Mouse (Mus musculus) embryonic facial prominence, embryonic 15.5 days (tissue): ENCODE results near the gene Lsmem1. TPM values are rescaled to one million over a fixed set of nuclear protein-coding genes. Genes with fewer than 3 reads are reported as not detected.

Experiments
- ATAC-seq: fragments of 200-750 bp; cut with Nextera tagmentation; 2 replicates; pipeline ENCODE4 v1.8.0; 2017; ENCODE audit warnings: low read depth, moderate TSS enrichment; ENCODE audit not compliant: insufficient number of reproducible peaks, low FRiP score, low TSS enrichment
- H3K27ac ChIP-seq: fragments of 300-500 bp; sonication (generic); replicated peaks from 2 replicates; pipeline ENCODE4 v1.5.1; 2015; ENCODE audit warnings: mild to moderate bottlenecking, inconsistent platforms
- H3K27me3 ChIP-seq: fragments of 300-500 bp; sonication (generic); 2 replicates; pipeline ENCODE4 v1.6.1; 2015; ENCODE audit warnings: inconsistent platforms
- H3K36me3 ChIP-seq: fragments of 300-500 bp; sonication (generic); 2 replicates; pipeline ENCODE4 v1.6.1; 2015; ENCODE audit warnings: mild to moderate bottlenecking, inconsistent platforms
- H3K4me1 ChIP-seq: fragments of 300-500 bp; sonication (generic); 2 replicates; pipeline ENCODE4 v1.6.1; 2015; ENCODE audit warnings: inconsistent platforms
- H3K4me2 ChIP-seq: fragments of 300-500 bp; sonication (generic); replicated peaks from 2 replicates; pipeline ENCODE4 v1.6.1; 2015; ENCODE audit warnings: mild to moderate bottlenecking, inconsistent platforms
- H3K4me3 ChIP-seq: fragments of 300-500 bp; sonication (generic); replicated peaks from 2 replicates; pipeline ENCODE4 v1.5.1; 2015; ENCODE audit warnings: mild to moderate bottlenecking, inconsistent platforms
- H3K9ac ChIP-seq: fragments of 300-500 bp; sonication (generic); 2 replicates; pipeline ENCODE4 v1.6.1; 2015; ENCODE audit warnings: inconsistent platforms
- H3K9me3 ChIP-seq: fragments of 300-500 bp; sonication (generic); replicated peaks from 2 replicates; pipeline ENCODE4 v1.6.1; 2016; ENCODE audit warnings: inconsistent platforms
- WGBS: fragments of 180-500 bp; shearing (Covaris S2); methylation state at CpG from one replicate; pipeline ENCODE4 v1.1.7; 2015; 5-methylcytosine and 5-hydroxymethylcytosine counted together
- polyA plus RNA-seq: library from polyadenylated mRNA; unstranded; fragments of >200 nt; fragmentation: Nextera tagmentation; extraction: Ambion mirVana; gene quantifications from 2 replicates; pipeline ENCODE4 v1.2.1, GENCODE M21; 2015

The Lsmem1 gene
- polyA plus RNA-seq, 1 experiment from 2014 or later: 1.4 TPM

- no peak overlapping the region for H3K9ac ChIP-seq
- peaks cover 21% of the 10 kb centered on the region for H3K4me1 ChIP-seq
- no peaks in the 10 kb centered on the region for H3K27me3 ChIP-seq
- no peaks in the 10 kb centered on the region for H3K36me3 ChIP-seq
- no peak overlapping the region for H3K4me3 ChIP-seq
- ATAC-seq: no peak
- 92% methylated on average over 9 of the region's 9 CpGs for WGBS
- no peak overlapping the region for H3K4me2 ChIP-seq
- no peaks in the 10 kb centered on the region for H3K9me3 ChIP-seq
- no peak overlapping the region for H3K27ac ChIP-seq
Measured at GRCm38 (mm10) chr12:40224171-40224880, 25.0 kb upstream of the Lsmem1 start.

- H3K4me3 ChIP-seq: peak overlapping the region; percentile 85
- H3K9me3 ChIP-seq: no peaks in the 10 kb centered on the region
- 0 out of 2 replicates have a peak overlapping the region, but pooled peaks have one; percentile 37 for H3K9ac ChIP-seq
- H3K27me3 ChIP-seq: no peaks in the 10 kb centered on the region
- H3K4me1 ChIP-seq: peaks cover 21% of the 10 kb centered on the region
- 47% methylated on average over 10 of the region's 10 CpGs for WGBS
- H3K36me3 ChIP-seq: no peaks in the 10 kb centered on the region
- peak overlapping the region; percentile 76; the same call in 1 of the 2 replicates for H3K27ac ChIP-seq
- peak overlapping the region; percentile 66 for H3K4me2 ChIP-seq
- ATAC-seq: no peak
Measured at GRCm38 (mm10) chr12:40223676-40224075, 24.4 kb upstream of the Lsmem1 start.

- ATAC-seq: peak; percentile 99
- under 1% methylated on average over 47 of the region's 47 CpGs for WGBS
- H3K4me3 ChIP-seq: peak overlapping the region; percentile 85
- H3K27me3 ChIP-seq: no peaks in the 10 kb centered on the region
- no peaks in the 10 kb centered on the region for H3K36me3 ChIP-seq
- H3K4me2 ChIP-seq: peak overlapping the region; percentile 66
- H3K9me3 ChIP-seq: no peaks in the 10 kb centered on the region
- H3K27ac ChIP-seq: peak overlapping the region; percentile 97
- peak overlapping the region; percentile 92 for H3K9ac ChIP-seq
- H3K4me1 ChIP-seq: peaks cover 21% of the 10 kb centered on the region
Measured at GRCm38 (mm10) chr12:40223082-40223619, 23.9 kb upstream of the Lsmem1 start.

- peak; percentile 94 for ATAC-seq
- Histone ChIP-seq H3K4me3 (peak overlapping the region; percentile 85), H3K36me3 (no peaks in the 10 kb centered on the region), H3K4me2 (peak overlapping the region; percentile 66), H3K9me3 (no peaks in the 10 kb centered on the region), H3K9ac (peak overlapping the region; percentile 92), H3K27me3 (no peaks in the 10 kb centered on the region), H3K4me1 (peaks cover 21% of the 10 kb centered on the region), H3K27ac (peak overlapping the region; percentile 97)
- under 1% methylated on average over 81 of the region's 81 CpGs for WGBS
Measured at GRCm38 (mm10) chr12:40222251-40223081, 23.2 kb upstream of the Lsmem1 start.

GRCm38 (mm10) chr12:40221611-40222010 is 22.3 kb upstream of the Lsmem1 start:
- Histone ChIP-seq H3K4me2 (peak overlapping the region; percentile 66), H3K36me3 (no peaks in the 10 kb centered on the region; the same call in 1 of the 2 replicates), H3K4me3 (peak overlapping the region; percentile 85), H3K27me3 (no peaks in the 10 kb centered on the region), H3K9ac (peak overlapping the region; percentile 62), H3K27ac (no peak overlapping the region; the same call in 1 of the 2 replicates), H3K4me1 (peaks cover 21% of the 10 kb centered on the region), H3K9me3 (no peaks in the 10 kb centered on the region)
- ATAC-seq: no peak
- WGBS: 12% methylated on average over 5 of the region's 5 CpGs

- no peak for ATAC-seq
- WGBS: 4% methylated on average over 3 of the region's 3 CpGs
- H3K4me3 ChIP-seq: peak overlapping the region; percentile 85
Measured at GRCm38 (mm10) chr12:40220896-40221295, 21.6 kb upstream of the Lsmem1 start.

GRCm38 (mm10) chr12:40220001-40220570 is 20.8 kb upstream of the Lsmem1 start:
- ATAC-seq: no peak
- Histone ChIP-seq H3K9me3 (no peaks in the 10 kb centered on the region), H3K4me2 (peak overlapping the region; percentile 66), H3K4me1 (peaks cover 21% of the 10 kb centered on the region), H3K36me3 (peaks cover 11% of the 10 kb centered on the region), H3K4me3 (0 out of 2 replicates have a peak overlapping the region, but pooled peaks have one; percentile 85), H3K27ac (peak overlapping the region; percentile 41; the same call in 1 of the 2 replicates), H3K27me3 (no peaks in the 10 kb centered on the region), H3K9ac (no peak overlapping the region)
- WGBS: 29% methylated on average over 3 of the region's 3 CpGs

More at GRCm38 (mm10) chr12:40220896-40221295, 21.6 kb upstream of the Lsmem1 start:
- peaks cover 3% of the 10 kb centered on the region; the same call in 1 of the 2 replicates for H3K36me3 ChIP-seq
- peaks cover 21% of the 10 kb centered on the region for H3K4me1 ChIP-seq
- H3K27me3 ChIP-seq: no peaks in the 10 kb centered on the region
- H3K9ac ChIP-seq: no peak overlapping the region
- H3K27ac ChIP-seq: no peak overlapping the region
- H3K9me3 ChIP-seq: no peaks in the 10 kb centered on the region
- peak overlapping the region; percentile 66 for H3K4me2 ChIP-seq

GRCm38 (mm10) chr12:40218430-40218945 is 19.2 kb upstream of the Lsmem1 start:
- H3K27ac ChIP-seq: no peak overlapping the region
- no peaks in the 10 kb centered on the region for H3K9me3 ChIP-seq
- peaks cover 27% of the 10 kb centered on the region for H3K36me3 ChIP-seq
- ATAC-seq: no peak
- no peak overlapping the region for H3K9ac ChIP-seq
- 73% methylated on average over 2 of the region's 2 CpGs for WGBS
- no peak overlapping the region for H3K4me3 ChIP-seq
- no peaks in the 10 kb centered on the region for H3K27me3 ChIP-seq
- peaks cover 18% of the 10 kb centered on the region for H3K4me1 ChIP-seq
- no peak overlapping the region for H3K4me2 ChIP-seq

- WGBS: 76% methylated on average over 2 of the region's 2 CpGs
- no peak for ATAC-seq
- peaks cover 17% of the 10 kb centered on the region for H3K4me1 ChIP-seq
Measured at GRCm38 (mm10) chr12:40217776-40218175, 18.5 kb upstream of the Lsmem1 start.

GRCm38 (mm10) chr12:40214888-40215876 is 15.9 kb upstream of the Lsmem1 start:
- H3K27me3 ChIP-seq: no peaks in the 10 kb centered on the region
- no peaks in the 10 kb centered on the region for H3K9me3 ChIP-seq
- no peak overlapping the region for H3K4me2 ChIP-seq
- no peak overlapping the region for H3K27ac ChIP-seq
- 89% methylated on average over 15 of the region's 15 CpGs for WGBS
- H3K4me1 ChIP-seq: peaks cover 3% of the 10 kb centered on the region; the same call in 1 of the 2 replicates
- no peak overlapping the region for H3K9ac ChIP-seq
- ATAC-seq: no peak
- H3K4me3 ChIP-seq: no peak overlapping the region
- H3K36me3 ChIP-seq: peaks cover 54% of the 10 kb centered on the region

More at GRCm38 (mm10) chr12:40217776-40218175, 18.5 kb upstream of the Lsmem1 start:
- no peak overlapping the region for H3K9ac ChIP-seq
- H3K4me2 ChIP-seq: no peak overlapping the region
- H3K4me3 ChIP-seq: no peak overlapping the region
- H3K36me3 ChIP-seq: peaks cover 34% of the 10 kb centered on the region
- no peaks in the 10 kb centered on the region for H3K9me3 ChIP-seq
- no peaks in the 10 kb centered on the region for H3K27me3 ChIP-seq
- no peak overlapping the region for H3K27ac ChIP-seq
